Mouse (Mus musculus) adrenal gland, adult 10 weeks (tissue): ENCODE data around the gene Il17re. TPM values are rescaled to one million over a fixed set of nuclear protein-coding genes. Genes with fewer than 3 reads are reported as not detected.

Experiments
- polyA plus RNA-seq: library from polyadenylated mRNA; stranded (reverse); fragments of 350-450 nt; fragmentation: Illumina TruSeq; extraction: RNeasy Lipid Tissue Mini Kit (QIAGEN cat#74804); gene quantifications from one replicate; pipeline ENCODE4 v1.2.3, GENCODE M21; 2014; ENCODE audit warnings: low read depth, low replicate concordance

Il17re gene
- not detected for polyA plus RNA-seq

DNA sequence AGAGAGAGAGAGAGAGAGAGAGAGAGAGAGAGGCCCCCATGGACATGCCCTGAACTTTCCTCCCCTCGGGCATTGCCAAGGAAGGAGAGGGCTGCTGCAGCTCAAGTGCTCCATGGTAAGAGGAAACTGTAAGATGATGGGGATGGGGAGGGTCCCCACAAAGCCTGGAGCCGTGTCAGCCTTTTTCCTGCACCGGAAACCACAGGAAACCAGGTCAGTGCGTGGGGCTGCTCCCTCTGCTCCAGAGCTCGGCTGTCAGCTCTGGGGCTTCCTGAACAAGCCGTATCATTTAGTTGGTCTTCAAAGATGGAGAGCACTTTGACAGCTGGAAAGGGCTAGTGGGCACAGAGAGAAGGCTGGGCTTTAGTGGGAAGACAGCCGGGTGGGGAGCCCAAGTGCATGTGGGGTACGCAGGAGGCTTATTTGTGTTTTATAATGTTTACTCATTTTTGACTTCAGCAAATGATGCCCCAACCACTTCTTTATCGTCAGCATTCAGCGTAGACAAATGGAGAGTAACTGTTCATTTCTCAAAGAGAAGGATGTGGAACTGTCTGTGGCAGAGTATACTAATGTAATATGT, at the start of gene Il17re:
Gene Il17re, plus strand, starts transcription at position 533 of the 583 bp plus-strand sequence.

DNA sequence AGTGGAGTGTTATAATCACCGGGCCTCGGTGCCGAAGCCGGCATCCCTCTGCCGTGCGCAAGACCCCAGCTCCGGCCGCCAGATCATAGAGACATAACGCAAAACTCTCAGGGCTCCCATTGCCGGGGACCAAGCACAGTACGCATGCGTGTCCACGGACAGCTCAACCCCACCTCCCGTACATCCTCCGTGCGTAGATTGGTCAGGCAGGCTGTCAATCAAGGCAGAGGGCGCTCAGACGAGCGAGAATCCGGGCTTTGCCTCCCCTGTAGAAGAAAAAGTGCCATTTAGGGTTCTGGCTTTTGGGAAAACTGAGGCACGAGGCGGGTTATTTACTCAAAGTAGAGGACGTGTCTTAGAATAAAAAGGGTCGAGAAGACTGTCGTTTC, 39.1 kb upstream of the Il17re start, which contains the start of gene Rpusd3:
Gene Rpusd3, minus strand, starts transcription at position 142 of the 389 bp plus-strand sequence.

DNA sequence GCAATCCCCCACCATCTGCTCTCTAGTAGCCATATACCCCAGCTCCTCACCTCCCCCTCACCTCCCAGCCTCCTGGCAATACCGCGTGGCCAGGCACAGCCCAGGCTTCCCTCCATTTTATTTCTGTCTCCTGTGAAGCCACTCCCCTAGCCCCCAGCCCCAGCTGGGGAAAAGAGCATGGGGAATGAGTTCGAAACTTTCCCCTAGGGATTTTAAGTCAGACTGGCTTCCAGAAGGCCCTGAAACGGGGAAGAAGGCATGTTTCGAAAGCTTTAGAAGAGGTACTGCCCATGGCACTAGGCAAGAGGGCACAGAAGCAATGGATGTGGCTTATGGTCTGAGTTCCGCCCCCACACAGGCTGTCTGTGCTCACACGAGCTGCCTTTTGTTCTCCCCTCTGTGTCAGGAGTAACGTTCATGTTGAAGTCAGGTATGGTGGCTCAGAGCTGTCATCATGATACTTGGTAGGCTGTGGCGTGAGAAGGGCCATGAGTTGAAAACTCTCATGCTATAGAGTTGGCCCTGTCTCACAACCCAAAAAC, 22.5 kb upstream of the Il17re start, which contains the start of gene Cidec:
Gene Cidec, minus strand, starts transcription at position 97 of the 542 bp plus-strand sequence.

DNA sequence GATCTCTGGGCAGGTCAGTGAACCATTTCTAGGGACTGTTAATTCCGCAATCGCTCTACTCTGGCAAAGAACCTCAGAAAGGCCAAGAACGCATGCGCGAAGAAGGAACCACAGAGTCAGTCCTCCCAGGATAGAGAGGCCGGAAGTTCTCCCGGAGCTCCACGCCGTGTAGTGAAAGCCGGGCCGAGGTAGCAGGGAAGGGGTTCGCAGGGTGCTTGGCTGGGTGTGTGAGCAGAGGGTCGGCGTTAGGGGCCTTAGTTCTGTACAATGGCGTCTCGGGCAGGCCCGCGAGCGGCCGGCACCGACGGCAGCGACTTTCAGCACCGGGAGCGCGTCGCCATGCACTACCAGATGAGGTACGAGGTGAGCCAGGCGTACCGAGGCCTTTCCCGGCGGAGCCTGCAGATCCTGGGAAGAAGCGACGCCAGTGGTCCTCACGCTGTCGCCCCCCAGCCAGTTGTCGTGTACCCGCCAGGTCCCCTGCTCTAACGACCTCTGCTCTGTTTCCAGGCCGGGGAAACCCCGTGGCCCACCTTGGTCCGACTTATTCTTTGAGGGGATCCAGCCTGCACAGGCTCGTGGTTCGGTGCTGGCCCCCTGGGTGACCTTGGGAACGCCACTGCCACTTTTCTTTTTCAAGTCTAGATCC, 15.7 kb upstream of the Il17re start, which contains the start of gene Jagn1:
Gene Jagn1, plus strand, starts transcription at position 128 of the 649 bp plus-strand sequence.

DNA sequence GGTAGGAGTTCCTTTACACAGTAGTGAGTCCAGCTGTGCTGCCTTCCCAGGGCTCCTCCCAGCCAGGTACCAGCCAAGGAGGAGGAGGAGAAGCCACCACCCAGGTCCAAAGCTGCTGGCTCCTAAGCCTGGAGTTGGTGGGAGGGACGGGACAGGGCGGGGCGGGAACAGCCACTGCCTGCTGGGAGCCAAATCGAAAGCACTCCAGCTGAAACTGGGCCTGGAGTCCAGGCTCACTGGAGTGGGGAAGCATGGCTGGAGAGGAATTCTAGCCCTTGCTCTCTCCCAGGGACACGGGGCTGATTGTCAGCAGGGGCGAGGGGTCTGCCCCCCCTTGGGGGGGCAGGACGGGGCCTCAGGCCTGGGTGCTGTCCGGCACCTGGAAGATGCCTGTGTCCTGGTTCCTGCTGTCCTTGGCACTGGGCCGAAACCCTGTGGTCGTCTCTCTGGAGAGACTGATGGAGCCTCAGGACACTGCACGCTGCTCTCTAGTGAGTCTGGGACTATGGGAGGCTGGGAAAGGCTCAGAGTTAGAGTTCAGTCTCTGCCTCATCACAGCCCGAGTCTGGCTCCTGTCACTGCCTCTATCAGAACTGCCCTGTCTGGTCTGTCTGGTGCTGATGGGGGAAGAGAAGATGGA, 13.1 kb downstream of the Il17re start, which contains the start of gene Il17rc:
Gene Il17rc, plus strand, starts transcription at position 131 of the 640 bp plus-strand sequence.

DNA sequence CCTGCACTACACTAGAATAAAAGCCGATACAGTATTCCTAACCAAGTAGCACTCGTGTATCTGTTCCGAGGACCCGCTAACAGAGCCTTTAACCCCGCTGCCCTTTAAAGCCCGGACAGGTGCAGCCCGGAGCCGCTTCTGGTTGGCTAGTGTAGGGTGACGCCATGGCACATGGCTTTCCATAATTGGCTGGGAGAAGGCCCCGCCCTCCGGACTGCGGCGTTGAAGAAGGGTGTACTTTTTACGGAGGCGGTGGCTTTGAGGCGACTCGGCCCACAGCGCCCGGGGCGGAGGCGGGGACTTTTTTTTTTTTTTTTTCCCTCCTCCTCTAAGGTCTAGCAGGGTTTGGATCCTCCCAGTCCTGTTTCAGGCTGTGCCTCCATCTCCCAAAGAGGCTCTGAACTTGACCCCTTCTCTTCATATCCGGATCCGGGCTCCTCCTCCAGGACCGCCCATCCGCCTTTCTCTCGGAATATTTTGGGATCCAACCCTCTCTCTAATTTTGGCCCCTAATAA, 24.9 kb downstream of the Il17re start, which contains the start of gene Creld1:
Gene Creld1, plus strand, starts transcription at position 198 of the 516 bp plus-strand sequence.

DNA sequence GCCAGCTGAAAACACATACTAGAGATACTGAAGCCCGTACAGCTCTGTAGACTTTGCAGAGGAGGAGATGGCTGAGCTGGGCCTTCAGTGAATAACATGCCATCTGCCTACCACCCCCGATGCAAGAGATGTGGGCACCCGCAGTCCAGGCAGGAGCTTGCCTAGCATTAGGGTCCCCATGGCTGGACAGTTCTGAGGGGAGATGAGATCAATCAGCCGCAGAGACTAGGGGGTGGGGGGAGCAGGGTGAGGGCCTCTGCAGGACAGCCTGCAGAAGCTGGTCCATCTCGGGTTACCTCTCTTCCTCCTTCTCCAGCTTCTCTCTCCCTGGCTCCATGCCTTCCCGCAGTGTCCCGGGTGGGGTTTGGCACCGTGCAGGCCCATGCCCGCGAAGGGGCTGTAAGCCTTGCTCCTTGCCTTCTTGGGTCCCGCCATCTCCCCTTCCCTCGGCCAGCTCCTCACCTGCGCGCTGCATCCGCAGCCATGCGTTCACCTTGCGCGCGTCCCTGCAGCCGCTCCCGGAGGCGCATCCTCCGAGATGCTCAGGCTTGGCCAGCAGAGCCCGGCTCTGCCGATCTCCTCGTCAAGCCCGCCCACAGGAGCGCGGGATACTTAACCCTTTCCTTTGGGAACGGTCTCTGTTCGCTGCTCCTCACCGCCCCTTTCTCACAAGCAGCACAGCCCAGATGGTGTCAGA, 43.3 kb downstream of the Il17re start, which contains the start of gene Prrt3:
Gene Prrt3, minus strand, starts transcription at position 544 of the 697 bp plus-strand sequence.

Other genes starting within 250 kb of the Il17re start
- gene Mtmr14, start 220.6 kb upstream of the Il17re start, polyA plus RNA-seq: 14.2 TPM
- 0.52 TPM for gene Cpne9, start 176.2 kb upstream of the Il17re start, polyA plus RNA-seq
- 3.6 TPM for gene Brpf1, start 151.3 kb upstream of the Il17re start, polyA plus RNA-seq
- gene Ogg1, start 131.5 kb upstream of the Il17re start, polyA plus RNA-seq: 2.2 TPM
- gene Camk1, start 114.5 kb upstream of the Il17re start, polyA plus RNA-seq: 34.8 TPM
- gene Tada3, start 80.6 kb upstream of the Il17re start, polyA plus RNA-seq: 2.0 TPM
- 86.1 TPM for gene Arpc4, start 80.4 kb upstream of the Il17re start, polyA plus RNA-seq
- 0.58 TPM for gene Ttll3, start 69.2 kb upstream of the Il17re start, polyA plus RNA-seq
- not detected for gene Rpusd3, start 39.1 kb upstream of the Il17re start, polyA plus RNA-seq
- gene Cidec, start 22.7 kb upstream of the Il17re start, polyA plus RNA-seq: 20.4 TPM
- gene Jagn1, start 15.9 kb upstream of the Il17re start, polyA plus RNA-seq: 26.1 TPM
- gene Il17rc, start 12.9 kb downstream of the Il17re start, polyA plus RNA-seq: 0.99 TPM
- gene Creld1, start 24.8 kb downstream of the Il17re start, polyA plus RNA-seq: 6.1 TPM
- gene Prrt3, start 43.4 kb downstream of the Il17re start, polyA plus RNA-seq: not detected
- gene Emc3, start 73.2 kb downstream of the Il17re start, polyA plus RNA-seq: 166 TPM
- 0.82 TPM for gene Fancd2, start 73.2 kb downstream of the Il17re start, polyA plus RNA-seq
- not detected for gene Fancd2os, start 142.2 kb downstream of the Il17re start, polyA plus RNA-seq
- gene Brk1, start 146.3 kb downstream of the Il17re start, polyA plus RNA-seq: 81.6 TPM
- 38.0 TPM for gene Vhl, start 165.5 kb downstream of the Il17re start, polyA plus RNA-seq
- gene Irak2, start 180.0 kb downstream of the Il17re start, polyA plus RNA-seq: 3.8 TPM
- gene Tatdn2, start 238.6 kb downstream of the Il17re start, polyA plus RNA-seq: 16.3 TPM